Mouse (Mus musculus) lung, postnatal 0 days (tissue): ENCODE measurements around the gene Crygc.

ENCODE experiments used
- CTCF ChIP-seq: IDR thresholded peaks from 2 replicates; pipeline ENCODE4 v1.5.1; 2016; ENCODE audit warnings: antibody characterized with exemption, mild to moderate bottlenecking
- EP300 ChIP-seq: IDR thresholded peaks from 2 replicates; pipeline ENCODE4 v1.6.1; 2016; ENCODE audit warnings: antibody characterized with exemption, mild to moderate bottlenecking, control low read depth

DNA sequence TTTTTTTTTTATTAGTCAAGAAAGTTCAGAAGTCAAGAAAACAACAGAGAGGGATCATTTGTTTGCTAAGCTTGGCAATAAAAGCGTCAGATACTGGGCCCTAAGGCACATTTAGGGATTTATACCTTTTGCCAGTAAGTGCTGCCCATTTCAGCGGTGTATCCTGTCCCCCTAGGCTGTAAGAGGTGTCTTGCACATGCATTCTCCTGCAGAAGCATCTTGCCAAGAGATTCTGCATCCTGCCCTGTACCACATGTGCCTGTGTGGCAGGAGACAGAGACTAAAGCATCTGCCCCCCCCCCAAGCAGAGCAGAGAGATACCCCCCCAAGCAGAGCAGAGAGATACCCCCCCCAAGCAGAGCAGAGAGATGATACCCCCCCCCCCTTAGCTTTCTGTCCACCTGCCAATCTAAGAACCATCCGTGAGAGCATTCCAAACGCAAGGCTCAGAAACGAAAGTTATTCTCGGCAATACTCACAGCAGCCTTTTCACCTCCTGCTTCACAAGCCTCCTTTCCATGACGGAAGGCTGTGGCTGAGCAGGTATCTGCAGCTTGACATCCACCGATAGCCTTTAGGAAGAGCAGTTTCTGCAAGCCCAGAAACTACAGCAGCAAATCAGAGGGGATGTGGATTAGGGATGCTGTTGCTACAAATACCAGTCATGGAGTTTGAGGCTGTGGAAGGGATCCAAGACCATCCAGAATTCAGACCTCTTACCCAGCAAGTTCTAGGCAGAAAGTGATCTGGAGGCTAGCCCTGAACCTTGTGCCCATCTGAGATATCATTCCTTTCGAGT, 49.3 kb upstream of the Crygc start, which contains the start of gene D630023F18Rik:
- TF ChIP-seq CTCF: no peak
- TF ChIP-seq EP300: no peak
